Comparison of ENCODE assay signal across 8 mouse cellular contexts in genomic region chr19:5841999-5842784, GRCm38 (mm10). TPM values are rescaled to one million over a fixed set of nuclear protein-coding genes. Genes with fewer than 3 reads are reported as not detected.
DNase-seq lines count a peak whose midpoint lies in the region; ATAC-seq and TF ChIP-seq lines count a peak whose summit lies in the region.

No protein-coding gene starts in this region.

- peak overlapping the region; percentile 21; the same call in 1 of the 2 replicates for H3K4me3 ChIP-seq in forebrain, embryonic 10.5 days
- H3K4me3 ChIP-seq in forebrain, postnatal 0 days (ENCODE audit: low read depth, low read length) = no peak overlapping the region
- no peak overlapping the region for H3K4me3 ChIP-seq in intestine, embryonic 14.5 days (ENCODE audit: low read depth, low read length)

- no peak for TF ChIP-seq CTCF in forebrain, postnatal 0 days (IDR thresholded peaks at IDR 0.05; ENCODE audit: low read depth)

- peaks cover 78% of the 10 kb centered on the region for H3K4me1 ChIP-seq in forebrain, embryonic 10.5 days
- peaks cover 14% of the 10 kb centered on the region for H3K4me1 ChIP-seq in forebrain, postnatal 0 days (ENCODE audit: insufficient read depth)
- peaks cover 34% of the 10 kb centered on the region for H3K4me1 ChIP-seq in intestine, embryonic 14.5 days (replicated peaks; ENCODE audit: control insufficient read depth, insufficient read depth, low read length)

- no peaks in the 10 kb centered on the region for H3K27me3 ChIP-seq in forebrain, embryonic 10.5 days (ENCODE audit: poor library complexity, severe bottlenecking)
- H3K27me3 ChIP-seq in forebrain, postnatal 0 days (ENCODE audit: insufficient read depth, low read length) = no peaks in the 10 kb centered on the region
- no peaks in the 10 kb centered on the region for H3K27me3 ChIP-seq in intestine, embryonic 14.5 days (replicated peaks; ENCODE audit: control insufficient read depth, insufficient read depth, low read length)

- ATAC-seq in forebrain, postnatal 0 days = no peak
- no peak for ATAC-seq in intestine, embryonic 14.5 days (replicated peaks; ENCODE audit: low FRiP score, low TSS enrichment, low read depth)

- H3K4me2 ChIP-seq in forebrain, postnatal 0 days (ENCODE audit: low read depth) = no peak overlapping the region
- H3K4me2 ChIP-seq in intestine, embryonic 14.5 days (ENCODE audit: low read length) = peak overlapping the region; percentile 72; the same call in 1 of the 2 replicates

- no peaks in the 10 kb centered on the region for H3K36me3 ChIP-seq in forebrain, embryonic 10.5 days (replicated peaks)
- H3K36me3 ChIP-seq in forebrain, postnatal 0 days (ENCODE audit: insufficient read depth) = no peaks in the 10 kb centered on the region
- no peaks in the 10 kb centered on the region for H3K36me3 ChIP-seq in intestine, embryonic 14.5 days (ENCODE audit: control insufficient read depth, insufficient read depth, low read length)

- no peak for DNase-seq in forebrain, embryonic 10.5 days (ENCODE audit: extremely low spot score, low spot score)
- DNase-seq in forebrain, postnatal 0 days = no peak
- peak; percentile 84 for DNase-seq in A20 (ENCODE audit: low read depth, low spot score)
- peak; percentile 56 for DNase-seq in embryo, embryonic 10.5 days (ENCODE audit: low spot score)
- DNase-seq in intestine, embryonic 14.5 days (ENCODE audit: low spot score) = no peak
- DNase-seq in skeletal muscle tissue, adult 2 months (ENCODE audit: low read depth, low spot score) = peak; percentile 74
- no peak for DNase-seq in cerebellum, adult 8-10 months
- DNase-seq in urinary bladder, postnatal 4 days (ENCODE audit: low spot score in 2 of 2) = no peak

- H3K9ac ChIP-seq in forebrain, postnatal 0 days = no peak overlapping the region
- no peak overlapping the region for H3K9ac ChIP-seq in intestine, embryonic 14.5 days (ENCODE audit: low read length)

- peak overlapping the region; percentile 91 for H3K27ac ChIP-seq in forebrain, embryonic 10.5 days
- H3K27ac ChIP-seq in forebrain, postnatal 0 days (ENCODE audit: low read depth, low read length) = no peak overlapping the region; the same call in none of the 2 replicates
- no peak overlapping the region for H3K27ac ChIP-seq in intestine, embryonic 14.5 days (ENCODE audit: low read depth)

- 77% methylated on average over 5 of the region's 5 CpGs for WGBS in forebrain, embryonic 10.5 days
- WGBS in forebrain, postnatal 0 days = 45% methylated on average over 5 of the region's 5 CpGs
- 72% methylated on average over 5 of the region's 5 CpGs for WGBS in intestine, embryonic 14.5 days

- no peaks in the 10 kb centered on the region for H3K9me3 ChIP-seq in forebrain, embryonic 10.5 days
- no peaks in the 10 kb centered on the region for H3K9me3 ChIP-seq in forebrain, postnatal 0 days (ENCODE audit: low read length)
- no peaks in the 10 kb centered on the region for H3K9me3 ChIP-seq in intestine, embryonic 14.5 days (ENCODE audit: control insufficient read depth, low read length)

RNA-seq across cellular contexts. Expression of gene Frmd8, which starts 32.9 kb away (rescaled TPM):
- 36.9 and 40.6 TPM in 2 replicates for polyA plus RNA-seq in forebrain, embryonic 10.5 days (2016; fragmentation: Nextera tagmentation; extraction: Ambion mirVana)
- total RNA-seq in forebrain, postnatal 0 days (2014; rRNA removed) = 8.5 and 13.3 TPM in 2 replicates
- polyA plus RNA-seq in forebrain, postnatal 0 days (2015; fragmentation: Nextera tagmentation; extraction: Ambion mirVana) = 9.0 and 10.3 TPM in 2 replicates
- 18.2 and 18.9 TPM in 2 replicates for polyA plus RNA-seq in intestine, embryonic 14.5 days (2014; fragmentation: Nextera tagmentation; extraction: Ambion mirVana)

RNA-seq across cellular contexts. Expression of gene Slc25a45, which starts 35.4 kb away (rescaled TPM):
- 1.5 and 2.0 TPM in 2 replicates for polyA plus RNA-seq in forebrain, embryonic 10.5 days (2016; fragmentation: Nextera tagmentation; extraction: Ambion mirVana)
- total RNA-seq in forebrain, postnatal 0 days (2014; rRNA removed) = 2.2 and 2.6 TPM in 2 replicates
- 2.0 and 2.9 TPM in 2 replicates for polyA plus RNA-seq in forebrain, postnatal 0 days (2015; fragmentation: Nextera tagmentation; extraction: Ambion mirVana)
- polyA plus RNA-seq in intestine, embryonic 14.5 days (2014; fragmentation: Nextera tagmentation; extraction: Ambion mirVana) = 2.1 and 2.5 TPM in 2 replicates

RNA-seq across cellular contexts. Expression of gene Tigd3, which starts 51.8 kb away (rescaled TPM):
- polyA plus RNA-seq in forebrain, embryonic 10.5 days (2016; fragmentation: Nextera tagmentation; extraction: Ambion mirVana) = 9.0 and 9.1 TPM in 2 replicates
- total RNA-seq in forebrain, postnatal 0 days (2014; rRNA removed) = 9.9 and 14.2 TPM in 2 replicates
- 8.6 and 10.2 TPM in 2 replicates for polyA plus RNA-seq in forebrain, postnatal 0 days (2015; fragmentation: Nextera tagmentation; extraction: Ambion mirVana)
- 2.0 and 2.1 TPM in 2 replicates for polyA plus RNA-seq in intestine, embryonic 14.5 days (2014; fragmentation: Nextera tagmentation; extraction: Ambion mirVana)

Comparison
In these comparisons a context has a peak if more than half of its experiments do, and no peak if none do; other contexts are left out.
1. DNase-seq: peak in A20 (single experiment), embryo, embryonic 10.5 days (single experiment) and skeletal muscle tissue, adult 2 months (single experiment); none in forebrain, embryonic 10.5 days (single experiment), forebrain, postnatal 0 days (single experiment), intestine, embryonic 14.5 days (single experiment), cerebellum, adult 8-10 months (single experiment) and urinary bladder, postnatal 4 days (0 of 2).